Mouse (Mus musculus) limb, embryonic 14.5 days (tissue): ENCODE results near the gene Evi5. TPM values are rescaled to one million over a fixed set of nuclear protein-coding genes. Genes with fewer than 3 reads are reported as not detected.
A peak's percentile ranks its signal among the peaks of the same experiment; 100 is the strongest.

Experiments used
- ATAC-seq: fragments of 200-750 bp; cut with Nextera tagmentation; 2 replicates; pipeline ENCODE4 v1.8.0; 2017; ENCODE audit warnings: low read depth, moderate number of reproducible peaks, moderate TSS enrichment; ENCODE audit not compliant: low FRiP score
- DNase-seq: peaks from one replicate; pipeline ENCODE4 v3.0.0-alpha.2; 2015; ENCODE audit warnings: low spot score
- H3K27ac ChIP-seq: fragments of 300-500 bp; sonication (generic); replicated peaks from 2 replicates; pipeline ENCODE4 v1.5.1; 2014; ENCODE audit warnings: low read depth, mild to moderate bottlenecking, low read length, moderate library complexity, mixed read lengths
- H3K27me3 ChIP-seq: fragments of 300-500 bp; sonication (generic); 2 replicates; pipeline ENCODE4 v1.6.1; 2014; ENCODE audit warnings: low read length, mixed read lengths; ENCODE audit not compliant: control insufficient read depth, insufficient read depth
- H3K36me3 ChIP-seq: fragments of 300-500 bp; sonication (generic); 2 replicates; pipeline ENCODE4 v1.6.1; 2014; ENCODE audit warnings: mild to moderate bottlenecking, low read length, moderate library complexity, mixed read lengths; ENCODE audit not compliant: control insufficient read depth, insufficient read depth
- H3K4me1 ChIP-seq: fragments of 300-500 bp; sonication (generic); 2 replicates; pipeline ENCODE4 v1.6.1; 2014; ENCODE audit warnings: antibody characterized with exemption, low read length, mixed read lengths; ENCODE audit not compliant: control insufficient read depth, insufficient read depth
- H3K4me2 ChIP-seq: fragments of 300-500 bp; sonication (generic); replicated peaks from 2 replicates; pipeline ENCODE4 v1.6.1; 2014; ENCODE audit warnings: low read depth, mild to moderate bottlenecking, low read length, moderate library complexity; ENCODE audit not compliant: severe bottlenecking
- H3K4me3 ChIP-seq: fragments of 300-500 bp; sonication (generic); replicated peaks from 2 replicates; pipeline ENCODE4 v1.5.1; 2014; ENCODE audit warnings: low read length
- H3K9ac ChIP-seq: fragments of 300-500 bp; sonication (generic); 2 replicates; pipeline ENCODE4 v1.6.1; 2014; ENCODE audit warnings: mild to moderate bottlenecking, low read depth, low read length, moderate library complexity; ENCODE audit not compliant: severe bottlenecking
- H3K9me3 ChIP-seq: fragments of 300-500 bp; sonication (generic); 2 replicates; pipeline ENCODE4 v1.6.1; 2016; ENCODE audit warnings: low read length; ENCODE audit not compliant: control insufficient read depth
- POLR2A ChIP-seq: fragments of 200-500 bp; IDR thresholded peaks from 2 replicates; pipeline ENCODE4 v1.8.0; 2012; ENCODE audit warnings: inconsistent platforms, mild to moderate bottlenecking, moderate library complexity, borderline replicate concordance; ENCODE audit not compliant: insufficient read depth, insufficient read length; ENCODE audit errors: extremely low read depth
- WGBS: fragments of 180-500 bp; shearing (Covaris S2); extraction: QIAGEN DNeasy Blood & Tissue Kit; methylation state at CpG from one replicate; pipeline ENCODE4 v1.1.7; 2014; 5-methylcytosine and 5-hydroxymethylcytosine counted together
- polyA plus RNA-seq, 2 experiments: library from polyadenylated mRNA; depleted of rRNA in 1 of 2; stranded (reverse) in 1 of 2; unstranded in 1 of 2; fragments of >200 nt; fragmentation: Nextera tagmentation in 1 of 2; extraction: Ambion mirVana in 1 of 2; gene quantifications; 2 replicates each; pipeline versions ENCODE4 v1.2.1 to v1.2.3; 2012 to 2014

Evi5 gene
- polyA plus RNA-seq, 2 experiments: 31.2 to 60.2 TPM

GRCm38 (mm10) chr5:107873330-107873729, 1.6 kb downstream of the Evi5 start:
- no peak overlapping the region for H3K27ac ChIP-seq
- no peak for ATAC-seq
- no peaks in the 10 kb centered on the region for H3K36me3 ChIP-seq
- H3K4me2 ChIP-seq: no peak overlapping the region
- DNase-seq: no peak
- WGBS: 83% methylated on average over 6 of the region's 6 CpGs
- no peak overlapping the region for H3K9ac ChIP-seq
- H3K4me3 ChIP-seq: no peak overlapping the region
- H3K9me3 ChIP-seq: no peaks in the 10 kb centered on the region
- no peaks in the 10 kb centered on the region for H3K27me3 ChIP-seq
- no peak for TF ChIP-seq POLR2A
- peaks cover 2% of the 10 kb centered on the region; the same call in 1 of the 2 replicates for H3K4me1 ChIP-seq

- Histone ChIP-seq H3K4me1 (peaks cover 8% of the 10 kb centered on the region; the same call in 1 of the 2 replicates), H3K36me3 (no peaks in the 10 kb centered on the region), H3K9ac (no peak overlapping the region), H3K4me2 (no peak overlapping the region), H3K9me3 (no peaks in the 10 kb centered on the region), H3K27ac (no peak overlapping the region), H3K27me3 (no peaks in the 10 kb centered on the region), H3K4me3 (no peak overlapping the region)
- ATAC-seq (no peak), DNase-seq (no peak)
- no peak for TF ChIP-seq POLR2A
- WGBS: 61% methylated on average over 2 of the region's 2 CpGs
Observed at GRCm38 (mm10) chr5:107869701-107870100, 5.2 kb downstream of the Evi5 start.

GRCm38 (mm10) chr5:107868905-107869424, 5.9 kb downstream of the Evi5 start:
- Histone ChIP-seq H3K4me1 (peaks cover 8% of the 10 kb centered on the region; the same call in 1 of the 2 replicates), H3K27me3 (no peaks in the 10 kb centered on the region), H3K9me3 (no peaks in the 10 kb centered on the region), H3K4me2 (peak overlapping the region; percentile 43), H3K36me3 (no peaks in the 10 kb centered on the region), H3K9ac (peak overlapping the region; percentile 93), H3K27ac (peak overlapping the region; percentile 96), H3K4me3 (peak overlapping the region; percentile 84)
- TF ChIP-seq POLR2A: 0 out of 2 replicates have a peak, but pooled peaks have one; percentile 79
- ATAC-seq (peak; percentile 98), DNase-seq (peak; percentile 97)
- under 1% methylated on average over 47 of the region's 58 CpGs for WGBS

DNA sequence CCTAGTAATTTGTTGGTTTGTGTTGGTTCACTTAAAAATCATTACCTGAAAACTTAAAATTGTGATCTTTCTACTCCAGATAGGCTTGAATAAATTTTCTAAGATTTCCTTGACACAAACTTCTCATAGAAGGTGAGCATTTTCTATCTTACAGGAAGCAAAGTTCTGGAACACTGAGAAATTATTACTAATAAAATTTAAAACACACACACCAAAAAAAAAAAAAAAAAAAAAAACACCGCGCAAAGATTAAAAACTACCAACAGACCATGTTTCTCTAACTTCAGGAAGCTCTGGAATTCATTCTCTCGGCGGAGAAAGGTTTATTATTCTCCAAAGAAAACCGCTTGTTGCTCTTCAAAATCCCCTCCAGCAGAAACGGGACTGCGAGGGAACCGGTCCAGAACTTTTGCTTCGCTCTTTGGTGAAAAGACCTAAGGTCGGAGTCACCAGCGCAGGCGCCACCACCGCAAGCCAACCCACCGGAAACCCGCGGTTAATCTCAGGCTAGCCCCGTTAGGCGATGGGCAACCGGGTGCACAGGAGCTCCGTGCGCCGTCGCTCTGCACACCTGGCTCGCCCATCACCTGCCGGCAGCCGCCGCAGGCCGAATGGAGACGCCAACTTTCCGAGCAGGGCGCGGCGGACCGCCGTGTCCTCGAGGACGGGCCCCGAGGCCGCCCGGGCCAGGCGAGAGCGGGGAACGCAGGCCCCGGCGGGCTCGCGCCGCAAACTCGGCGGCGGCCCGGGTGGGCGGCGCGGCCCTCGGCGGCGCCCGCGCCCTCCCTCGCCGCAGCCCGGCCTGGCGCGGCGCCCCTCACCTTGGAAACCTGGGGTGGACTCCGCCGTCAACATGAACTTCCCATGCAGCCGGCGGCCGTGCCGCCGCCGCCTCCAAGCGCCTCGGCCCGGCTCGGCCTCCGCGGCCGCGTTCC, 6.7 kb downstream of the Evi5 start:
- Histone ChIP-seq H3K9ac (peak overlapping the region; percentile 93), H3K4me2 (peak overlapping the region; percentile 43), H3K9me3 (no peaks in the 10 kb centered on the region), H3K36me3 (no peaks in the 10 kb centered on the region), H3K4me3 (peak overlapping the region; percentile 84), H3K4me1 (peaks cover 8% of the 10 kb centered on the region; the same call in 1 of the 2 replicates), H3K27ac (peak overlapping the region; percentile 96), H3K27me3 (no peaks in the 10 kb centered on the region)
- DNase-seq (peak; percentile 54), ATAC-seq (peak; percentile 70; the same call in 1 of the 2 replicates)
- under 1% methylated on average over 65 of the region's 82 CpGs for WGBS
- TF ChIP-seq POLR2A: no peak
